Mouse (Mus musculus) brain, embryonic 14.5 days (tissue): ENCODE measurements around the gene Zfp92.

Experiments
- CTCF ChIP-seq: fragments of 200-500 bp; IDR thresholded peaks from 2 replicates; pipeline ENCODE4 v1.5.1; 2012; ENCODE audit warnings: inconsistent platforms, mild to moderate bottlenecking, moderate library complexity, borderline replicate concordance; ENCODE audit not compliant: insufficient read depth, insufficient read length; ENCODE audit errors: extremely low read depth
- POLR2A ChIP-seq: fragments of 200-500 bp; IDR thresholded peaks from 2 replicates; pipeline ENCODE4 v1.6.1; 2012; ENCODE audit warnings: mild to moderate bottlenecking, inconsistent platforms, borderline replicate concordance; ENCODE audit not compliant: poor library complexity, insufficient read depth, insufficient read length, severe bottlenecking; ENCODE audit errors: extremely low read depth

- no peak for TF ChIP-seq CTCF
- no peak for TF ChIP-seq POLR2A
Observed at GRCm38 (mm10) chrX:73384924-73385323, 26.0 kb upstream of the Zfp92 start.
